Comparison of ENCODE assay signal across 8 mouse cellular contexts in genomic region chr1:179633414-179633752, GRCm38 (mm10). TPM values are rescaled to one million over a fixed set of nuclear protein-coding genes. Genes with fewer than 3 reads are reported as not detected.
DNase-seq lines count a peak whose midpoint lies in the region; ATAC-seq and TF ChIP-seq lines count a peak whose summit lies in the region.

No protein-coding gene starts in this region.

- peaks cover 16% of the 10 kb centered on the region for H3K4me1 ChIP-seq in G1E (ENCODE audit: insufficient read depth, low read depth, low read length)
- peaks cover 2% of the 10 kb centered on the region for H3K4me1 ChIP-seq in heart, embryonic 11.5 days (ENCODE audit: control insufficient read depth, insufficient read depth, low read length)

- no peak overlapping the region for H3K4me2 ChIP-seq in heart, embryonic 11.5 days

- ATAC-seq in G1E (ENCODE audit: extremely low read depth, insufficient number of reproducible peaks, low FRiP score, poor library complexity, severe bottlenecking), result no peak
- peak; percentile 76 to 82 for ATAC-seq in hematopoietic stem cell, adult 5-6 weeks (replicated peaks in 1 of 2; ENCODE audit: insufficient read depth in 1 of 2, low FRiP score in 2 of 2, low TSS enrichment in 1 of 2, low read depth in 1 of 2, poor library complexity in 2 of 2, severe bottlenecking in 2 of 2)
- no peak for ATAC-seq in heart, embryonic 11.5 days (replicated peaks; ENCODE audit: insufficient number of reproducible peaks, low FRiP score, low TSS enrichment)

- no peak overlapping the region for H3K9ac ChIP-seq in heart, embryonic 11.5 days (ENCODE audit: low read depth, low read length)

- TF ChIP-seq CTCF in G1E (IDR thresholded peaks at IDR 0.05; ENCODE audit: low read depth, low read length), result peak; percentile 80

- H3K9me3 ChIP-seq in G1E (replicated peaks), result no peaks in the 10 kb centered on the region
- H3K9me3 ChIP-seq in heart, embryonic 11.5 days (replicated peaks; ENCODE audit: control insufficient read depth, low read length), result no peaks in the 10 kb centered on the region

- DNase-seq in adrenal gland, adult 2 months, result peak; percentile 15
- no peak for DNase-seq in adrenal gland, adult 18-20 months (ENCODE audit: low spot score in 2 of 2)
- DNase-seq in layer of hippocampus, adult 11-12 months (ENCODE audit: low spot score), result peak; percentile 39
- DNase-seq in layer of hippocampus, adult 8-10 months (ENCODE audit: low spot score in 2 of 2), result no peak
- peak; percentile 6 for DNase-seq in G1E (ENCODE audit: low spot score)
- peak; percentile 36 for DNase-seq in thymus, postnatal 25 days

- no peak overlapping the region for H3K27ac ChIP-seq in heart, embryonic 11.5 days (ENCODE audit: low read depth, low read length)

- H3K36me3 ChIP-seq in G1E (replicated peaks), result peaks cover 5% of the 10 kb centered on the region
- H3K36me3 ChIP-seq in heart, embryonic 11.5 days (ENCODE audit: control insufficient read depth, insufficient read depth, low read length), result no peaks in the 10 kb centered on the region

- H3K27me3 ChIP-seq in G1E (ENCODE audit: insufficient read depth, low read length), result no peaks in the 10 kb centered on the region; the same call in 1 of the 2 replicates
- no peaks in the 10 kb centered on the region for H3K27me3 ChIP-seq in heart, embryonic 11.5 days (ENCODE audit: control insufficient read depth, insufficient read depth, low read length)

- no peak overlapping the region for H3K4me3 ChIP-seq in G1E (ENCODE audit: low read depth, low read length)
- H3K4me3 ChIP-seq in heart, embryonic 11.5 days (ENCODE audit: low read depth, low read length), result no peak overlapping the region

- WGBS in heart, embryonic 11.5 days (ENCODE audit: insufficient replicate concordance), result 14% methylated on average over 1 of the region's 1 CpGs

RNA-seq across cellular contexts. Expression of gene Sccpdh, which starts 34.6 kb away (rescaled TPM):
- 10 to 100 TPM; 31.0 to 37.0 TPM for total RNA-seq in adrenal gland, adult 2 months (2021)
- 6.8 and 8.9 TPM in 2 replicates for polyA plus RNA-seq in adrenal gland, adult 2 months (2012; rRNA removed)
- 10 to 100 TPM; 39.7 to 42.1 TPM for total RNA-seq in adrenal gland, adult 18-20 months (2021)
- total RNA-seq in layer of hippocampus, adult 8-10 months (2022), result 10 to 100 TPM; 55.6 to 62.1 (median 59.4) TPM
- total RNA-seq in G1E (2014; fragmentation: Nextera tagmentation) (72.8 and 72.9 TPM in 2 replicates), G1E (2017) (110 and 127 TPM in 2 replicates)
- 11.9 and 12.3 TPM in 2 replicates for polyA plus RNA-seq in G1E (2012)
- total RNA-seq in hematopoietic stem cell, adult 5-6 weeks (2017), result 39.8 and 46.7 TPM in 2 replicates
- 82.4 and 96.1 TPM in 2 replicates for polyA plus RNA-seq in heart, embryonic 11.5 days (2014; fragmentation: Nextera tagmentation; extraction: Ambion mirVana)

Comparison
In these comparisons a context has a peak if more than half of its experiments do, and no peak if none do; other contexts are left out.
1. DNase-seq: peak in adrenal gland, adult 2 months (single experiment), layer of hippocampus, adult 11-12 months (single experiment), G1E (single experiment) and thymus, postnatal 25 days (single experiment); none in adrenal gland, adult 18-20 months (0 of 2) and layer of hippocampus, adult 8-10 months (0 of 2).
2. ATAC-seq: peak in hematopoietic stem cell, adult 5-6 weeks (2 of 2); none in G1E (single experiment) and heart, embryonic 11.5 days (single experiment).